Mouse (Mus musculus) embryonic facial prominence, embryonic 13.5 days (tissue): ENCODE data around the gene Npff. TPM values are rescaled to one million over a fixed set of nuclear protein-coding genes. Genes with fewer than 3 reads are reported as not detected.
A peak's percentile ranks its signal among the peaks of the same experiment; 100 is the strongest.

Experiments
- ATAC-seq: fragments of 200-750 bp; cut with Nextera tagmentation; 2 replicates; pipeline ENCODE4 v1.8.0; 2017; ENCODE audit warnings: low read depth; ENCODE audit not compliant: insufficient number of reproducible peaks, insufficient read depth, low FRiP score, low TSS enrichment
- H3K27ac ChIP-seq: fragments of 300-500 bp; sonication (generic); 2 replicates; pipeline ENCODE4 v1.5.1; 2015; ENCODE audit warnings: moderate library complexity, mild to moderate bottlenecking, inconsistent platforms
- H3K27me3 ChIP-seq: fragments of 300-500 bp; sonication (generic); 2 replicates; pipeline ENCODE4 v1.6.1; 2015; ENCODE audit warnings: mild to moderate bottlenecking, inconsistent platforms
- H3K36me3 ChIP-seq: fragments of 300-500 bp; sonication (generic); 2 replicates; pipeline ENCODE4 v1.6.1; 2015; ENCODE audit warnings: mild to moderate bottlenecking, inconsistent platforms
- H3K4me1 ChIP-seq: fragments of 300-500 bp; sonication (generic); 2 replicates; pipeline ENCODE4 v1.6.1; 2015; ENCODE audit warnings: inconsistent platforms
- H3K4me2 ChIP-seq: fragments of 300-500 bp; sonication (generic); 2 replicates; pipeline ENCODE4 v1.6.1; 2015; ENCODE audit warnings: moderate library complexity, mild to moderate bottlenecking, inconsistent platforms
- H3K4me3 ChIP-seq: fragments of 300-500 bp; sonication (generic); 2 replicates; pipeline ENCODE4 v1.5.1; 2015; ENCODE audit warnings: mild to moderate bottlenecking, inconsistent platforms
- H3K9ac ChIP-seq: fragments of 300-500 bp; sonication (generic); 2 replicates; pipeline ENCODE4 v1.6.1; 2015; ENCODE audit warnings: mild to moderate bottlenecking, inconsistent platforms
- H3K9me3 ChIP-seq: fragments of 300-500 bp; sonication (generic); 2 replicates; pipeline ENCODE4 v1.6.1; 2016; ENCODE audit warnings: inconsistent platforms
- WGBS: fragments of 180-500 bp; shearing (Covaris S2); methylation state at CpG from one replicate; pipeline ENCODE4 v1.1.7; 2015; ENCODE audit warnings: mixed read lengths; 5-methylcytosine and 5-hydroxymethylcytosine counted together
- polyA plus RNA-seq: library from polyadenylated mRNA; unstranded; fragments of >200 nt; fragmentation: Nextera tagmentation; extraction: Ambion mirVana; gene quantifications from 2 replicates; pipeline ENCODE4 v1.2.1, GENCODE M21; 2015

Npff gene
- polyA plus RNA-seq = 2.9 and 3.8 TPM in 2 replicates

DNA sequence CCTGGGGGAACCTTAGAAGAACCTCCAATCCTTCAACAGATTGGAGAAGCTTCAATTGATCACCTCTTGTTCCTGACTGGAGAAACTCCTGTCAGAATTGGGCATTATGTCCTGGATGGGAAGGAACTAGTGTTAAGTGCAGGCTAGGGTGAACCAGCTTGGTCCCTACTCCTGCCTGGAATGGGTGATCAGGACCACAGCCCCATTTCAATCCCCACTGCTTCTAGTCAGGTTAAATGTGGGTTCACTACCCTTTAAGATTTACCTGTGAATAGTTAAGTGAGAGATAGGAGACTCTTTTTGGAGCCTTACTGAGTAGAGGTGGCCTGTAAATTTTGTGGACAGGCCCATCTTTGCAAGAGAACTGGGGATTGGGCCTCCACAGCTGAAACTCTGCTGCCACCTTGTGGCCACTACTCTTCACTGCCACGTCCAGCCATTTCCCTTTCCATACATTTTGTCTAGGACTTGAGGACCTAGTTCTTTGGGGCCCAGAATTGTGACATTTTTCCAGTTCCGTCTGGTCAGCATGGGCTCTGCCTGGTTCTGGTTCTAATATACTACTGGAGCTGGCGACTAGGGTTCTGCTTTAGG lies at the start of gene Npff:
Gene Npff (minus strand): TSS at position 51 of the 594 bp plus-strand sequence.
- Histone ChIP-seq H3K4me3 (no peak within 1 kb of the TSS), H3K9me3 (no peaks in the 10 kb centered on the region), H3K27ac (peak within 1 kb of the TSS; percentile 8; the same call in 1 of the 2 replicates), H3K4me2 (no peak within 1 kb of the TSS), H3K4me1 (no peaks in the 10 kb centered on the region), H3K27me3 (no peaks in the 10 kb centered on the region), H3K9ac (peak within 1 kb of the TSS; percentile 36; the same call in 1 of the 2 replicates), H3K36me3 (peaks cover 72% of the 10 kb centered on the region)
- no peak for ATAC-seq
- 8% methylated on average over 3 of the region's 3 CpGs for WGBS

DNA sequence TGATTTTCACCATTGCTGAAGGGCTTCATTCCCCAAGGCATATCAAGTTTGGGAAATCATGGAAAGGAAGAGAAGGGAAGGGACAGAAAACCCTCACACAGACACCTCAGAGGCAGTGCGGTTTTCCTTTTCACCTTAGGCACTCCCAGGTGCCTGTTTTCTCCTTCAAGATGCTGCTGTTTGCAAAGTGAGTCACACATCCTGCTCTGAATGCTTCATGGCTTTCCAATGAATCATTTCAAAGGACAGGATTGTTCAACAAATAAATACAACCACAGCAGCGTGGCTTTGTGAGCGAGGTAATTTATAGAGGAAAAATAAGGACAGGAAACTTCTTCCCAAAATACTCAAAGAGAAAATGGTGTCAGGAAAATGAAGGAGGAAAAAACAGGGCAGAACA lies 47.3 kb upstream of the Npff start:
- Histone ChIP-seq H3K27me3 (no peaks in the 10 kb centered on the region), H3K4me1 (no peaks in the 10 kb centered on the region), H3K4me3 (no peak overlapping the region), H3K36me3 (0 out of 2 replicates have a peak, but pooled peaks cover 14% of the 10 kb centered on the region), H3K4me2 (no peak overlapping the region), H3K9ac (no peak overlapping the region), H3K27ac (no peak overlapping the region), H3K9me3 (no peaks in the 10 kb centered on the region)
- no peak for ATAC-seq
- WGBS = 82% methylated on average over 3 of the region's 3 CpGs

- ATAC-seq = no peak
- H3K27me3 ChIP-seq = no peaks in the 10 kb centered on the region
- WGBS = 91% methylated on average over 2 of the region's 2 CpGs
- H3K9ac ChIP-seq = no peak overlapping the region
- H3K9me3 ChIP-seq = no peaks in the 10 kb centered on the region
- peaks cover 12% of the 10 kb centered on the region for H3K36me3 ChIP-seq
- no peak overlapping the region for H3K4me3 ChIP-seq
- H3K4me2 ChIP-seq = no peak overlapping the region
- no peak overlapping the region for H3K27ac ChIP-seq
- no peaks in the 10 kb centered on the region for H3K4me1 ChIP-seq
Measured at GRCm38 (mm10) chr15:102567849-102568248, 43.1 kb upstream of the Npff start.

GRCm38 (mm10) chr15:102563681-102564080 lies 38.9 kb upstream of the Npff start:
- no peaks in the 10 kb centered on the region for H3K9me3 ChIP-seq
- no peak for ATAC-seq
- 91% methylated on average over 5 of the region's 5 CpGs for WGBS
- H3K27me3 ChIP-seq = no peaks in the 10 kb centered on the region
- H3K36me3 ChIP-seq = peaks cover 26% of the 10 kb centered on the region
- H3K4me1 ChIP-seq = no peaks in the 10 kb centered on the region
- H3K4me3 ChIP-seq = no peak overlapping the region
- no peak overlapping the region for H3K4me2 ChIP-seq
- no peak overlapping the region for H3K9ac ChIP-seq
- no peak overlapping the region for H3K27ac ChIP-seq

DNA sequence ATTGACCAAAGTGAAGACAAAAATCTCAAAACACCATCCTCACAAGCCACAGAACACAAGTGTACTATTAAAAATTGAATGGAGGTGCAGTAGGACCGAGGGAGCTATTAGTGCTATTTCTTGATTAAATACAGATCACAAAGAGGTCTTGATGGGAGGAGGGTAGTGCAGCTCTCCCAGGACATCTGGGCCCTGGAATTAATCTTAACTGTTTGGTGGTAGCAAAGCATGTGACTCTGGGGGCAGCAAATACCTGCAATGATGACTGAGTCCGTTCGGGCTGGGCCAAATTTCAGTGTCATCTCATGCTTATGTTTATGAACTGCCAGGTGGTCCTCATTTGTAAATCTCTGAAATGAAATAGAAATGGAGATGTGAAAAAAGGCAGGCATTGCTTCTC lies 38.3 kb upstream of the Npff start:
- Histone ChIP-seq H3K27ac (no peak overlapping the region), H3K4me2 (no peak overlapping the region), H3K4me1 (no peaks in the 10 kb centered on the region), H3K9ac (no peak overlapping the region), H3K9me3 (no peaks in the 10 kb centered on the region), H3K36me3 (peaks cover 26% of the 10 kb centered on the region), H3K4me3 (no peak overlapping the region), H3K27me3 (no peaks in the 10 kb centered on the region)
- no peak for ATAC-seq
- 64% methylated on average over 3 of the region's 3 CpGs for WGBS

- no peak overlapping the region for H3K27ac ChIP-seq
- WGBS = 89% methylated on average over 1 of the region's 1 CpGs
- peaks cover 26% of the 10 kb centered on the region for H3K36me3 ChIP-seq
- H3K4me2 ChIP-seq = no peak overlapping the region
- no peak overlapping the region for H3K4me3 ChIP-seq
- no peaks in the 10 kb centered on the region for H3K9me3 ChIP-seq
- ATAC-seq = no peak
- H3K9ac ChIP-seq = no peak overlapping the region
- H3K4me1 ChIP-seq = no peaks in the 10 kb centered on the region
- H3K27me3 ChIP-seq = no peaks in the 10 kb centered on the region
Measured at GRCm38 (mm10) chr15:102562491-102562890, 37.7 kb upstream of the Npff start.

DNA sequence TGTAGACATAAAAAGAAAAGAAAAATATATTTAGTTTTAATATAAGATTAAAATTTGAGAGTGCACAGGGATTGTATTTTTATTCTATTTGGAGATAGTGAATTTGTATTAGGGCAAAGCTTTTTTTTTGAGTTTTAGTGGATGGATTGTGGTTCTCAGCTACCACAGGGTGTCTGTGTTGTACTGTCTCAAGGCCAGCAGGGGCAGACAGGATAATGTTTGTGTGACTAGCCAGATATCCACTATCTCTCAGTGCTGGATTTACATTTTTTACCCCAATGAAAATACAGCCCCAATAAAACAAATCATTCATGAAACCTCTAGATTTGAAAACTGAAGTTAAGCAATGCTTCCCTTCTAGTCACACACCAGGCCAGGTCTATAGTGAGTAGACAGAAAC lies 32.8 kb upstream of the Npff start:
- no peak overlapping the region for H3K4me3 ChIP-seq
- H3K4me2 ChIP-seq = no peak overlapping the region
- H3K27ac ChIP-seq = no peak overlapping the region
- H3K9me3 ChIP-seq = no peaks in the 10 kb centered on the region
- no peaks in the 10 kb centered on the region for H3K27me3 ChIP-seq
- H3K9ac ChIP-seq = no peak overlapping the region
- no peak for ATAC-seq
- H3K36me3 ChIP-seq = peaks cover 57% of the 10 kb centered on the region
- no peaks in the 10 kb centered on the region for H3K4me1 ChIP-seq

DNA sequence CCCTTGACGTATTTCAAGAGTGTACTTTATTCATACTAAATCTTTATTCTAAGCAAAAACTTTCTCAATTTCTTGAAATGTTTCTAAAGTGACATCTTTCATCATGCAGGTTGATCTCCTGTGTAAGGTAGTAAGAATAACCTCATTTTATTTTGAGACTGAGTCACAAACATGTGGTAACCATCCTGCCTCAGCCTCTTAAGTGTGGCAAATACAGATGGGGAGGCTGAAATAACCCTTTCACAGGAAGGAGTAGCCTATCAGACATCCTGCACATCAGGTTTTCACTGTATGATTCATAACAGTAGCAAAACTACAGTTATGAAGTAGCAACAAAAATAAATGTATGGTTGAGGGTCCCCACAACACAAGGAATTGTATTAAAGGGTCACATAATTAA lies 30.8 kb upstream of the Npff start:
- H3K27ac ChIP-seq = no peak overlapping the region
- H3K9ac ChIP-seq = no peak overlapping the region
- peaks cover 67% of the 10 kb centered on the region for H3K36me3 ChIP-seq
- no peaks in the 10 kb centered on the region for H3K27me3 ChIP-seq
- ATAC-seq = no peak
- 97% methylated on average over 1 of the region's 1 CpGs for WGBS
- no peak overlapping the region for H3K4me3 ChIP-seq
- no peaks in the 10 kb centered on the region for H3K9me3 ChIP-seq
- H3K4me2 ChIP-seq = no peak overlapping the region
- H3K4me1 ChIP-seq = no peaks in the 10 kb centered on the region

DNA sequence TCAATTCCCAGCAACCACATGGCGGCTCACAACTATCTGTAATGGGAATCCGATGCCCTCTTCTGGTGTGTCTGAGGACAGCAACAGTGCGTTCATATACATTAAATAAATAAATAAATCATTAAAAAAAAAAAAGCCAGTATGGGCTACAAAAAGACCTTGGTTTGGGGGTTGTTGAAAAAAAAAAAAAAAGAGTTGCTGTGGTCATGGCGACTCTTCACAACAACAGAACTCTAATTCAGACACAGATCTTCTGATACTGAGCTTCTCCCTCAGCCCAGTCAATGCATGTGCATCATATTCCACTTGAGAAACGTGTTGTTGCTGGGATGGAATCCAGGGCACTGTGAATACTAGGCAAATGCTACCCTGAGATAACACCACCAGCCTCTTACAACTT lies 27.9 kb upstream of the Npff start:
- no peak for ATAC-seq
- Histone ChIP-seq H3K4me3 (no peak overlapping the region), H3K36me3 (peaks cover 77% of the 10 kb centered on the region), H3K4me2 (no peak overlapping the region), H3K9ac (no peak overlapping the region), H3K4me1 (no peaks in the 10 kb centered on the region), H3K9me3 (no peaks in the 10 kb centered on the region), H3K27me3 (no peaks in the 10 kb centered on the region), H3K27ac (no peak overlapping the region)
- 95% methylated on average over 5 of the region's 5 CpGs for WGBS

DNA sequence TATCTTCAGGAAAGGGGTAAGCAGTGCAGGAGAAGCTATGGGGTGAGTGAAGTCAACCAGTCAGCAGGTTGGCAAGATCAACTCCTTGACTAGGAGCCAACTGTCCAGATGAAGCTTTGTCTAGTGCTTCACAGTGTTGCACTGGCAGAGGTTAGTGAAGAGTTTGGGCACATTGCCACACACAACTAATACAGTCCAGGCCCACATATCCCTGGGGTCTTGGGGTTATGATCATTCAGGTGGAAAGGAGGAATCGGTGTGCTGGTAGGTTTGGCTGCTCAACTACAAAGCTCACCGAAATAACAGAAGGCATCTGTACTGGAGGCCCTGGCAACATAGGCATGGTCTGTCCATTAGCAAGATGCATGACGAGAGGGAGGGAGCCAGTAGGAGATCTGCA lies 22.7 kb upstream of the Npff start:
- Histone ChIP-seq H3K4me3 (no peak overlapping the region), H3K9ac (no peak overlapping the region), H3K4me2 (no peak overlapping the region), H3K27me3 (no peaks in the 10 kb centered on the region), H3K4me1 (no peaks in the 10 kb centered on the region), H3K27ac (no peak overlapping the region), H3K36me3 (peaks cover 77% of the 10 kb centered on the region), H3K9me3 (no peaks in the 10 kb centered on the region)
- WGBS = 91% methylated on average over 3 of the region's 3 CpGs
- no peak for ATAC-seq

GRCm38 (mm10) chr15:102546677-102547427 lies 22.1 kb upstream of the Npff start:
- Histone ChIP-seq H3K4me3 (no peak overlapping the region), H3K9me3 (no peaks in the 10 kb centered on the region), H3K36me3 (peaks cover 77% of the 10 kb centered on the region), H3K9ac (no peak overlapping the region), H3K4me2 (no peak overlapping the region), H3K4me1 (no peaks in the 10 kb centered on the region), H3K27me3 (no peaks in the 10 kb centered on the region), H3K27ac (0 out of 2 replicates have a peak overlapping the region, but pooled peaks have one; percentile 11)
- WGBS = 79% methylated on average over 3 of the region's 3 CpGs
- no peak for ATAC-seq

DNA sequence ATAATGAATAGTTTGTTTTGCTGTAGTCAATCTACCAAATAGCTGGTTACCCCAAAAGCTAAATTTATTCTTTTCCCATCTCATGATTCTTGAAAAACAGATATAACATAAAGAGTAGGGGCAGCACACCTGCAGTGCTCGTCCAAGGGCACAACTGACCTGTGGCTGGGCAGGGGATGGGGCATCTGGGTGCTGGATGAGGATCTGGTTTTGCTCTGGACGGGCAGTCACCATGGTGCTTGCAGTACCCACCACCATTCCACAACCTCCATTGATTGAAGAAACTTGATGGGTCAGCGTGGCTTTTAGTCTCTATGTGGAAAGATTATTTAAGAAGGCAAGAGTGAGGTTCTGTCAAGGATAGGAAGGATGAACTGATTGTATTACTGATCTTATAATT lies 21.5 kb upstream of the Npff start:
- Histone ChIP-seq H3K36me3 (peaks cover 76% of the 10 kb centered on the region), H3K27ac (no peak overlapping the region), H3K9me3 (no peaks in the 10 kb centered on the region), H3K9ac (no peak overlapping the region), H3K27me3 (no peaks in the 10 kb centered on the region), H3K4me3 (no peak overlapping the region), H3K4me2 (no peak overlapping the region), H3K4me1 (no peaks in the 10 kb centered on the region)
- 92% methylated on average over 3 of the region's 3 CpGs for WGBS
- no peak for ATAC-seq
